ENCODE assay signal across 13 mouse cellular contexts in the genomic region with DNA sequence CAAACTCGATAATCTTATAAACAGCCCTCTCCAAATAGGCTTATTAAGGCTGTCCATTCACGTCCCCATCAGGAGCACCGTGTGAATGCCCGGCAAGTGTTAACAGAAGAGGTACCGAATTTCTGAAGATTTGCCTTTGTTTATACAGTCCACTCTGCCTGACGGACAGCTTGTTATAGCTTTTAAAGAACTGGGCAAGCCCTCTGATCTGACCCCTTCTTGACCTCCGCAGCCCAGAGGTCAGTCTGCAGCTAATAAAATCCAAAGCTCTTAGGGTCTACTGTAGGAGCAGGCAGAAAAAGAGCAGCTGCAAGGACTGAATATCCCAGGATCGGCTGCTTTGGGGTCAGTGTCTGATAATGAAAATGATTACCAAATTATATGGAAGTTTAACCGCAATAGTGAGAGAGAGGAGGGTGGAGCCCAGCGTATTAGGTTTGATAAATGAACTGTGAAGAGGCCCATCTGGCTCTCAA.
DNase-seq lines count a peak whose midpoint lies in the region; ATAC-seq lines count a peak whose summit lies in the region.
"Had no signal": no experiment of that assay in that cellular context is flagged by ENCODE, and none has a peak within 500 bp of the region (broad histone marks: within the 10 kb centered on the region; RNA-seq: fewer than 3 reads in every experiment).

No protein-coding gene starts in this region.

- peaks cover 14% of the 10 kb centered on the region for H3K36me3 ChIP-seq in forebrain, embryonic 10.5 days (replicated peaks)
- H3K36me3 ChIP-seq in forebrain, embryonic 15.5 days, result no peaks in the 10 kb centered on the region
- no peaks in the 10 kb centered on the region for H3K36me3 ChIP-seq in lung, embryonic 15.5 days
- no peaks in the 10 kb centered on the region for H3K36me3 ChIP-seq in forebrain, embryonic 14.5 days (ENCODE audit: control insufficient read depth, insufficient read depth, low read length)
- no peaks in the 10 kb centered on the region; the same call in 1 of the 2 replicates for H3K36me3 ChIP-seq in neural tube, embryonic 12.5 days

- H3K9me3 ChIP-seq in forebrain, embryonic 10.5 days, result 0 out of 2 replicates have a peak, but pooled peaks cover 5% of the 10 kb centered on the region
- H3K9me3 ChIP-seq in forebrain, embryonic 15.5 days, result no peaks in the 10 kb centered on the region
- H3K9me3 ChIP-seq in lung, embryonic 15.5 days, result no peaks in the 10 kb centered on the region
- no peaks in the 10 kb centered on the region for H3K9me3 ChIP-seq in forebrain, embryonic 14.5 days (replicated peaks; ENCODE audit: control insufficient read depth, low read length)
- H3K9me3 ChIP-seq in neural tube, embryonic 12.5 days, result no peaks in the 10 kb centered on the region
- H3K9me3 ChIP-seq: limb, embryonic 13.5 days had no signal

- intact Hi-C loops in gastrocnemius, postnatal 36 days (cut with DNase I), result no loop called here

- 5% methylated on average over 10 of the region's 10 CpGs for WGBS in forebrain, embryonic 10.5 days
- WGBS in forebrain, embryonic 15.5 days, result 8% methylated on average over 10 of the region's 10 CpGs
- 17% methylated on average over 10 of the region's 10 CpGs for WGBS in lung, embryonic 15.5 days
- 4% methylated on average over 10 of the region's 10 CpGs for WGBS in forebrain, embryonic 14.5 days
- WGBS in neural tube, embryonic 12.5 days, result 6% methylated on average over 10 of the region's 10 CpGs

- DNase-seq in forebrain, embryonic 10.5 days (ENCODE audit: extremely low spot score, low spot score), result peak; percentile 58
- no peak for DNase-seq in lung, postnatal 14 days
- peak; percentile 30 for DNase-seq in forebrain, embryonic 14.5 days (ENCODE audit: low spot score)
- no peak for DNase-seq in frontal cortex, postnatal 25 days (ENCODE audit: low spot score in 2 of 2)
- no peak for DNase-seq in gastrocnemius, postnatal 36 days
- DNase-seq: adrenal gland, postnatal 14 days; heart, adult 18-20 months; heart, postnatal 36 days; layer of hippocampus, adult 9-11 months had no signal

- no peak for ATAC-seq in forebrain, embryonic 15.5 days (replicated peaks)
- ATAC-seq in lung, embryonic 15.5 days (ENCODE audit: borderline replicate concordance, extremely low read depth, low FRiP score, low TSS enrichment), result 0 out of 2 replicates have a peak, but pooled peaks have one; percentile 28
- ATAC-seq in forebrain, embryonic 14.5 days, result peak; percentile 60; the same call in 1 of the 2 replicates
- ATAC-seq in neural tube, embryonic 12.5 days (ENCODE audit: low FRiP score, low read depth), result no peak

- H3K4me2 ChIP-seq in forebrain, embryonic 15.5 days (replicated peaks), result no peak overlapping the region
- no peak overlapping the region for H3K4me2 ChIP-seq in lung, embryonic 15.5 days
- H3K4me2 ChIP-seq in forebrain, embryonic 14.5 days (ENCODE audit: low read length), result no peak overlapping the region
- peak overlapping the region; percentile 27 for H3K4me2 ChIP-seq in neural tube, embryonic 12.5 days (replicated peaks)
- H3K4me2 ChIP-seq: limb, embryonic 13.5 days had no signal

- H3K9ac ChIP-seq in forebrain, embryonic 15.5 days (replicated peaks), result no peak overlapping the region
- no peak overlapping the region for H3K9ac ChIP-seq in lung, embryonic 15.5 days
- no peak overlapping the region for H3K9ac ChIP-seq in forebrain, embryonic 14.5 days (ENCODE audit: low read length)
- no peak overlapping the region for H3K9ac ChIP-seq in neural tube, embryonic 12.5 days
- H3K9ac ChIP-seq: limb, embryonic 13.5 days had no signal

- H3K27me3 ChIP-seq in forebrain, embryonic 10.5 days (ENCODE audit: poor library complexity, severe bottlenecking), result peaks cover 99% of the 10 kb centered on the region
- H3K27me3 ChIP-seq in forebrain, embryonic 15.5 days, result peaks cover 13% of the 10 kb centered on the region; the same call in 1 of the 2 replicates
- H3K27me3 ChIP-seq in lung, embryonic 15.5 days, result no peaks in the 10 kb centered on the region
- H3K27me3 ChIP-seq in forebrain, embryonic 14.5 days (replicated peaks; ENCODE audit: control insufficient read depth, insufficient read depth, low read length), result peaks cover 8% of the 10 kb centered on the region; the same call in 1 of the 2 replicates
- peaks cover 33% of the 10 kb centered on the region; the same call in 1 of the 2 replicates for H3K27me3 ChIP-seq in neural tube, embryonic 12.5 days (replicated peaks)

- H3K27ac ChIP-seq in forebrain, embryonic 10.5 days, result no peak overlapping the region
- H3K27ac ChIP-seq in forebrain, embryonic 15.5 days (replicated peaks), result no peak overlapping the region
- H3K27ac ChIP-seq in lung, embryonic 15.5 days, result no peak overlapping the region
- no peak overlapping the region for H3K27ac ChIP-seq in forebrain, embryonic 14.5 days (ENCODE audit: low read depth, low read length)
- no peak overlapping the region for H3K27ac ChIP-seq in neural tube, embryonic 12.5 days
- H3K27ac ChIP-seq: limb, embryonic 13.5 days had no signal

- peak overlapping the region; percentile 10; the same call in 1 of the 2 replicates for H3K4me3 ChIP-seq in forebrain, embryonic 10.5 days
- H3K4me3 ChIP-seq in forebrain, embryonic 15.5 days, result no peak overlapping the region
- H3K4me3 ChIP-seq in lung, embryonic 15.5 days, result no peak overlapping the region
- no peak overlapping the region for H3K4me3 ChIP-seq in forebrain, embryonic 14.5 days (ENCODE audit: low read depth, low read length)
- no peak overlapping the region for H3K4me3 ChIP-seq in neural tube, embryonic 12.5 days
- H3K4me3 ChIP-seq: limb, embryonic 13.5 days had no signal

- peaks cover 48% of the 10 kb centered on the region for H3K4me1 ChIP-seq in forebrain, embryonic 10.5 days
- peaks cover 13% of the 10 kb centered on the region for H3K4me1 ChIP-seq in forebrain, embryonic 15.5 days
- H3K4me1 ChIP-seq in lung, embryonic 15.5 days, result peaks cover 34% of the 10 kb centered on the region
- peaks cover 11% of the 10 kb centered on the region; the same call in 1 of the 2 replicates for H3K4me1 ChIP-seq in forebrain, embryonic 14.5 days (ENCODE audit: control insufficient read depth, insufficient read depth, low read length)
- peaks cover 33% of the 10 kb centered on the region for H3K4me1 ChIP-seq in neural tube, embryonic 12.5 days

Comparison
In these comparisons a context has a peak if more than half of its experiments do, and no peak if none do; other contexts are left out.
1. ATAC-seq: peak in lung, embryonic 15.5 days (single experiment) and forebrain, embryonic 14.5 days (single experiment); none in forebrain, embryonic 15.5 days (single experiment) and neural tube, embryonic 12.5 days (single experiment).
2. DNase-seq: peak in forebrain, embryonic 10.5 days (single experiment) and forebrain, embryonic 14.5 days (single experiment); none in lung, postnatal 14 days (single experiment), frontal cortex, postnatal 25 days (0 of 2) and gastrocnemius, postnatal 36 days (0 of 2).